Mouse (Mus musculus) ES-Bruce4 (cell line): ENCODE results near the gene Pvr.

Experiments used
- CTCF ChIP-seq: IDR thresholded peaks from one replicate; pipeline ENCODE4 v1.8.1; 2011; ENCODE audit warnings: low read depth, low read length
- EP300 ChIP-seq: IDR thresholded peaks from 2 replicates; pipeline ENCODE4 v1.6.1; 2011; ENCODE audit warnings: low read depth, low read length; ENCODE audit not compliant: insufficient read depth
- POLR2A ChIP-seq: IDR thresholded peaks from one replicate; pipeline ENCODE4 v1.8.1; 2011; ENCODE audit warnings: low read length; ENCODE audit not compliant: insufficient read depth

- peak; percentile 86 for TF ChIP-seq CTCF
- no peak for TF ChIP-seq POLR2A
- TF ChIP-seq EP300, result no peak
These were observed 35.4 kb upstream of the Pvr start for GRCm38 (mm10) chr7:19956341-19956781.
